Mouse (Mus musculus) limb, embryonic 13.5 days (tissue): Measurements from ENCODE around the gene Cldn9. TPM values are rescaled to one million over a fixed set of nuclear protein-coding genes. Genes with fewer than 3 reads are reported as not detected.

Source experiments
- ATAC-seq: fragments of 200-750 bp; cut with Nextera tagmentation; 2 replicates; pipeline ENCODE4 v1.8.0; 2017; ENCODE audit warnings: low read depth, moderate number of reproducible peaks, moderate TSS enrichment; ENCODE audit not compliant: low FRiP score
- H3K27ac ChIP-seq: fragments of 300-500 bp; sonication (generic); 2 replicates; pipeline ENCODE4 v1.5.1; 2015; ENCODE audit warnings: inconsistent platforms, mild to moderate bottlenecking, moderate library complexity
- H3K27me3 ChIP-seq: fragments of 300-500 bp; sonication (generic); 2 replicates; pipeline ENCODE4 v1.6.1; 2015; ENCODE audit warnings: mild to moderate bottlenecking, inconsistent platforms
- H3K36me3 ChIP-seq: fragments of 300-500 bp; sonication (generic); 2 replicates; pipeline ENCODE4 v1.6.1; 2015; ENCODE audit warnings: inconsistent platforms, mild to moderate bottlenecking, moderate library complexity
- H3K4me1 ChIP-seq: fragments of 300-500 bp; sonication (generic); 2 replicates; pipeline ENCODE4 v1.6.1; 2015; ENCODE audit warnings: inconsistent platforms
- H3K4me2 ChIP-seq: fragments of 300-500 bp; sonication (generic); replicated peaks from 2 replicates; pipeline ENCODE4 v1.6.1; 2015; ENCODE audit warnings: inconsistent platforms, mild to moderate bottlenecking, moderate library complexity
- H3K4me3 ChIP-seq: fragments of 300-500 bp; sonication (generic); 2 replicates; pipeline ENCODE4 v1.5.1; 2015; ENCODE audit warnings: moderate library complexity, mild to moderate bottlenecking, inconsistent platforms
- H3K9ac ChIP-seq: fragments of 300-500 bp; sonication (generic); 2 replicates; pipeline ENCODE4 v1.6.1; 2015; ENCODE audit warnings: mild to moderate bottlenecking, inconsistent platforms
- H3K9me3 ChIP-seq: fragments of 300-500 bp; sonication (generic); 2 replicates; pipeline ENCODE4 v1.6.1; 2016; ENCODE audit warnings: inconsistent platforms
- WGBS: fragments of 180-500 bp; shearing (Covaris S2); methylation state at CpG from one replicate; pipeline ENCODE4 v1.1.7; 2015; 5-methylcytosine and 5-hydroxymethylcytosine counted together
- polyA plus RNA-seq: library from polyadenylated mRNA; unstranded; fragments of >200 nt; fragmentation: Nextera tagmentation; extraction: Ambion mirVana; gene quantifications from 2 replicates; pipeline ENCODE4 v1.2.1, GENCODE M21; 2015

The Cldn9 gene
- polyA plus RNA-seq, result 8.3 and 10.1 TPM in 2 replicates

DNA sequence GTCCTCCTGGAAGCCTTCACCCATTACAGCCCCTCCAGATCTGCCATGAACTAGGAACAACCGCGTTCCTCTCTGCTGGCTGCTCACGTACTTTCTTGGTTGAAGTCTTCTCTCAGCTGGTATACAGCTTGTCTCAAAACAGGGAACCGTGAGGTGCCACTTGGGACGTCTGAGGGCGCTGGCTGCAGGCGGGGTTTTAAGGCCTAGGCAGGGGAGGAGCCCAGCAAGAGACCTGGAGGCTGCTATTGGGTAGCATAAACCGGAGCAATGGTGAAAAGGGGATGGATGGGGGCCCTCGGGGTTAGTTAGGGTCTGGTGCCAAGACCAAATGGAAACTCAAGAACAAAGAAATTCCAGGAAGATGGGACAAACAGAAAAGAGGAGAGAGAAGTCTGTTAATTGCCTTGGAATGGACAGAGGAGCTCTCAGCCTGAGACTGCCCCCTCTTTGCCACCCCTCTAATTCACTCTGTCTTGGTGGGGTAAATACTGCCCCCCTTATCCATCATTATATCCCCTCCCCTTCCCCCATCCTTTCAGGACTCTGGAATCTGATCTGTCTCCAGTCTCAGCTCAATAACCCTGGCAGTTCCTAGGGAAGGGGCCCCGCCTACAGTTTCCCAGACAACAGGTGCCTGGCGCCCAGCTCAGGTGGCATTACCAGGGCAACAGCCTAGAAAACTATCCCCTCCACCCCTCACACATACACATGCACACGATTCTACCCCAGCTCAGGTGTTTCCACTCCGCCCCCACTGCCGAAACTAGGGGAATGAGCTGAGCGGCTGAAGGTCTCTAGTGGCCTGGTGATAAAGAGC is at the start of gene Cldn9:
Cldn9 (minus strand) TSS at position 171 of the 817 bp plus-strand sequence.
- Histone ChIP-seq H3K4me1 (peaks cover 30% of the 10 kb centered on the region), H3K4me2 (peak within 1 kb of the TSS; percentile 51), H3K9ac (peak within 1 kb of the TSS; percentile 48), H3K27me3 (peaks cover 54% of the 10 kb centered on the region), H3K36me3 (no peaks in the 10 kb centered on the region), H3K9me3 (no peaks in the 10 kb centered on the region), H3K27ac (0 out of 2 replicates have a peak within 1 kb of the TSS, but pooled peaks have one; percentile 39), H3K4me3 (peak within 1 kb of the TSS; percentile 28)
- ATAC-seq, result peak; percentile 72
- WGBS, result 11% methylated on average over 15 of the region's 15 CpGs

DNA sequence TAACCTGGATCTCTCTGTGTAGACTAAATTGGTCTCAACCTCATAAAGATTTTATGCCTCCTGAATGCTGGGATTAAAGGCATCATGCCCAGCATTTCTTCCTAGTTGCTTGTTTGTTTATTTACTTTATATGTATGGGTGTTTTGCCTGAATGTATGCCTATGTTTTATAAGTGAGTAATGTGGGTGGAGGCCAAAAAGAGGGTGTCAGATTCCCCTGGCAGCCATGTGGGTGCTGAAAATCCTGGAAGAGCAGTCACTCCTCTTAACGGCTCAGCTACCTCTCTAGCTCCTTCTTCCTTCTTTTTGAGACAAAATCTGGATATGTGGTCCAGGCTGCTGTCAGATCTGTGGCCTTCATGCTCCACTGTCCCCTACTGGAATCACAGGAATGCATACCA is 46.6 kb upstream of the Cldn9 start:
- Histone ChIP-seq H3K4me2 (no peak overlapping the region), H3K9ac (no peak overlapping the region), H3K27me3 (no peaks in the 10 kb centered on the region), H3K36me3 (peaks cover 16% of the 10 kb centered on the region), H3K27ac (no peak overlapping the region), H3K4me3 (no peak overlapping the region), H3K4me1 (peaks cover 16% of the 10 kb centered on the region), H3K9me3 (no peaks in the 10 kb centered on the region)
- WGBS, result 41% methylated on average over 1 of the region's 1 CpGs
- no peak for ATAC-seq

DNA sequence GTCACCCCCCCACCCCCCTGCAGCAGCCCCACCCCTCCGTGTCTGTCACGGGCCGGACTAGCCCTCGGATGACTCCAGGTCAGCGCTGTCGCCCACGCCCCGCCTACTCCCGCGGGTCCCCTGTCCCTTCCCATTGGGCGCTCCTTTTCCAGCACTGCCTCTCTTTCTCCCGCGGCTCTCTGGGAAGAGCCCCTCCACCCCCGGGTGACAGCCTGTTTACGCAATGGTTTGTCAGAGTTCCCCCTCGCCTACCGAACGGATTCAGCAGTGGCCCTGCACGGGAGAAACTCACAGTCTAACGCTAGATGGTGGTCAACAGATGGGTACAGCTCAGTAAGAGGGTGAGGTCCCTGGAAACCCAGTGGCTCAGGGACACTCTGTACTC is 42.9 kb upstream of the Cldn9 start:
- H3K4me2 ChIP-seq, result peak overlapping the region; percentile 80
- no peaks in the 10 kb centered on the region for H3K36me3 ChIP-seq
- peak overlapping the region; percentile 88 for H3K4me3 ChIP-seq
- peaks cover 17% of the 10 kb centered on the region for H3K4me1 ChIP-seq
- H3K9ac ChIP-seq, result peak overlapping the region; percentile 76
- H3K9me3 ChIP-seq, result no peaks in the 10 kb centered on the region
- H3K27ac ChIP-seq, result peak overlapping the region; percentile 73; the same call in 1 of the 2 replicates
- WGBS, result under 1% methylated on average over 20 of the region's 20 CpGs
- peak; percentile 77 for ATAC-seq
- H3K27me3 ChIP-seq, result no peaks in the 10 kb centered on the region

DNA sequence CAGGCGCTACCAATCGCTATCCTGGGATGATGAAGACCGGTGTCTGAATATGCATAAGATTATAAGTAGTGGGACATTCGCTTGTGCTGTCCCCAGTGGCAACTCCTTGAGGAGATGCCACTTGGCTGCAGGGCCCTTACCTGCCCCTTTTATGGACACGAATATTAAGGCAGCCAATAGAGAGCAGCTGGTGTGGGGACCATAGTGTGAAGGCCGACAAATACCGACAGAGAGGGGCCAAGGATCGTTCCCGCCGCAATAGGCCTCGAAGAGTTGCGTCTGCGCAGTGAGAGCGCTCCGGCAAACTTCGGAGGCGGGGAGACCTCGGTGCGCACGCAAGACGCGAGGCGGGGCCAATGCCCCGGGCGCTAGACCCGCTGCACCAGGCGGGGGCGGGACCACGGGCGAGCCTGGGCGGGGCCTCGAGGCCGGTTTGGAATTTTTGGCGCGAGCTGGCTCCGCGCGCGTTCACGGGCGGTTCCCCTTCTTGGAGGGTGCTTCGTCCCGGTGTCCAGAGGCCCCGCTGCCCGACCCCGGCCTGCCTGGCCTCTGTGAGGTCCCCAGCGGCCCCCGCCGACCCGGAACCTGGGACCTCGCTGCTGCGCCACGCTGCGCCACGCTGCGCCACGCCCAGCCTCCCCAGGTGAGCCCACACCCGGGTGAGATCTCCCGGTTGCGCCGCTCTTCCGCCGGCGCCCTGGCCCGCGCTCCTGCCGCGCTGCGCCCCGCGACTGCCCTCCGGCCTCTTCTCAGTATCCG is 42.4 kb upstream of the Cldn9 start, which contains the start of gene Pkmyt1:
Pkmyt1 (plus strand) TSS at position 338 of the 759 bp plus-strand sequence.
- H3K9me3 ChIP-seq, result no peaks in the 10 kb centered on the region

DNA sequence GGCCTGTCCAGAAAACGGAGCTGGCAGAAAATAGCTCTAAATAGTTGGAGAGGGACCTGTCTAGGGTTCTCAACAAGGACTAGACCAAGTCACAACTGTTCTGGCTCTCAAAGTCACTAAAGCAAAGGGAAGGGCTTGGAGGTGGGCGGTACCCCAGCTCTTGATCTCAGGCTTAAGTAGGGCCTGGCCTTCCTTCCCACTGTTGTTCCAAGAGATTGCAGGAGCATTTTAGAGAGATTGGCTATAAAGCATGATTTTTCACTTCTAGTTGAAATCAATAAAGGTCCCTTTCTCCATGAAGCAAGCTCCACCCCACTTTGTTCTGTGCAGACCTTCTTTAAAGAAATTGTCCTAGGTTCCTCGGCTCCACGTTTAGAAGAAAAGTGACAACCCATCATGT is 41.7 kb upstream of the Cldn9 start:
- H3K9ac ChIP-seq, result peak overlapping the region; percentile 70
- H3K27me3 ChIP-seq, result 0 out of 2 replicates have a peak, but pooled peaks cover 3% of the 10 kb centered on the region
- H3K36me3 ChIP-seq, result no peaks in the 10 kb centered on the region
- H3K9me3 ChIP-seq, result no peaks in the 10 kb centered on the region
- peak overlapping the region; percentile 80 for H3K4me2 ChIP-seq
- peak overlapping the region; percentile 88 for H3K4me3 ChIP-seq
- peaks cover 17% of the 10 kb centered on the region for H3K4me1 ChIP-seq
- ATAC-seq, result no peak
- no peak overlapping the region; the same call in 1 of the 2 replicates for H3K27ac ChIP-seq
- WGBS, result 62% methylated on average over 4 of the region's 4 CpGs

More for the DNA sequence above, 42.4 kb upstream of the Cldn9 start, which contains the start of gene Pkmyt1:
- peak within 1 kb of the TSS; percentile 80 for H3K4me2 ChIP-seq
- peaks cover 17% of the 10 kb centered on the region for H3K4me1 ChIP-seq
- H3K27ac ChIP-seq, result peak within 1 kb of the TSS; percentile 73; the same call in 1 of the 2 replicates
- peak within 1 kb of the TSS; percentile 76 for H3K9ac ChIP-seq
- WGBS, result 2% methylated on average over 73 of the region's 73 CpGs
- H3K4me3 ChIP-seq, result peak within 1 kb of the TSS; percentile 88
- no peaks in the 10 kb centered on the region for H3K36me3 ChIP-seq
- peak; percentile 93 for ATAC-seq
- H3K27me3 ChIP-seq, result no peaks in the 10 kb centered on the region

DNA sequence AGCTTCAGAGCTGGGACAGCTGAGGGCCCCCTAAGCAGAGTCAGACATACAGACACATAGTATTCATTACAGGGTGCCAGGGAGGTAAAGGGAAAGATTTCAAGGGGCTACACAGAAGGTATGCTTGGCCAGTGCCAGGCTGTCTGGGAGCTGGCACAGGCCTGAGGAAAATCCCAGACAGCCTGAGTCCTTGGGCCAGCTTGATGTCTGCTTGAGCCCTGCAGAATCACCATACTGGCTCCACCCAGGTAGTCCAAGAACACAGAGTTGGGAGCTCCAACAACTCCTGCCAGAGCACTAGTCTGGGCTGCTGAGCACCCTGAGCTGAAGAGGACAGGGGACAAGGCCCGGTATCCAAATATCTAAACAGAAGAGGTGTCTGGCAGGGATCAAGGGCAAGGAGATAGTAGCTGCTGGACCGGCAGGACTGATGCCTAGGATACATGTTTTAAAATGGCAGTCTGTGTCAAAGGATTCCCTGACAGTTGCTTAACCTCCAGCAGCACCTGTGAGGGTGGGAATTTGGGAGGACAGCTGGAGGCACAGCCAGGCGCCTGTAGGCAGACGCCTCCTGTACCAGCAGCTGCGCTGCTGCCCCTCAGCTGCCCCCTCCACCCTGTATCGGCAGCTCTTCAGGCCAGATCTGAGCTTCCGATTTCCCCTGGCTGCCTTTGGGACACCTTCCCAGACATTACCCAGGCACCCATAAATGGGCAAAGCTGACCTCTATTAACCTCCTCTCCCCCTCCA is 38.7 kb upstream of the Cldn9 start, which contains the start of gene 1520401A03Rik:
1520401A03Rik (minus strand) TSS at position 408 of the 750 bp plus-strand sequence.
- peaks cover 15% of the 10 kb centered on the region for H3K4me1 ChIP-seq
- H3K4me3 ChIP-seq, result no peak within 1 kb of the TSS
- WGBS, result 64% methylated on average over 7 of the region's 7 CpGs
- H3K9me3 ChIP-seq, result no peaks in the 10 kb centered on the region
- H3K27ac ChIP-seq, result no peak within 1 kb of the TSS
- ATAC-seq, result no peak
- no peak within 1 kb of the TSS; the same call in 1 of the 2 replicates for H3K9ac ChIP-seq
- H3K27me3 ChIP-seq, result 0 out of 2 replicates have a peak, but pooled peaks cover 3% of the 10 kb centered on the region
- no peak within 1 kb of the TSS for H3K4me2 ChIP-seq
- H3K36me3 ChIP-seq, result no peaks in the 10 kb centered on the region

DNA sequence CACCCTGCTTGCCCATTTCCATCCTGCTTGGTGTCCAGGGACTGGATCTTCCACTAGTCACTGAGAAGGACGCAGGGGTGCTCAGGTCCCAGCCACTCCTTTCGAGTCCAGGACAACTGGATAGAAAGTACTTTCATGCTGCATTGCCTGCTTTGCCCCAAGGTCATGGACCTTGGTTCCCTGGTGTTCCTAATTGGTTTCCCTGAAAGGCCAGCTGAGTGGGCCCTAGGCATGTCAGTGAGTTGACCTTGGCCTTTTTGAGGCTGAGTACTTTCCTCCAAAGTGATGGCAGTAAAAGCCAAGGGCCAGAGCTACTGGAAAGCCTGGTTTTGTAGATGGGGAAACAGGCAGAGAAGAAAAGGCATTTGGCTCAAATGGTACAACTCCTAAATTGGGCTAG is 38.1 kb upstream of the Cldn9 start:
- Histone ChIP-seq H3K4me2 (no peak overlapping the region), H3K4me3 (no peak overlapping the region), H3K27me3 (0 out of 2 replicates have a peak, but pooled peaks cover 3% of the 10 kb centered on the region), H3K36me3 (no peaks in the 10 kb centered on the region), H3K4me1 (peaks cover 8% of the 10 kb centered on the region), H3K27ac (no peak overlapping the region), H3K9me3 (no peaks in the 10 kb centered on the region), H3K9ac (no peak overlapping the region; the same call in 1 of the 2 replicates)
- no peak for ATAC-seq
- WGBS, result 83% methylated on average over 2 of the region's 2 CpGs

DNA sequence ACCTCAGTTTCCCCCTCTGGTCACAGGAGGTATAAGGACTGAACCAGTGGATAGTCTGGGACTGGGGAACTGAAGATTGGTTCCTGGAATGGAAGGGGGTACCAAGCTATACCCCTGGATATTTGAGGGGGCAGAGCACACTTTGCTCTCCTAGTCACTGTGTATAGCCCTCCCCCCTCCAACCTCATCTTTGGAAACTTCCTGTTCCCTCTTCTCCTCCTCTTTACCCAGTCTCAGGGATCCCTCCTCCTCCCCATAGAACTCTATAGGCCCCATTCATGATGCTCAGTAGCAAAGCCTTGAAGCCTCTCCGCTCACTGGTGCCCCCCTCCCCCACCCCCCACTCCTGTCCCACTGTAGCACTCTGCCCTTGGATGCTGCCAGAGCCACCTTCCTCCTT is 35.6 kb upstream of the Cldn9 start:
- Histone ChIP-seq H3K27ac (no peak overlapping the region), H3K36me3 (no peaks in the 10 kb centered on the region), H3K4me3 (no peak overlapping the region), H3K4me2 (no peak overlapping the region), H3K27me3 (0 out of 2 replicates have a peak, but pooled peaks cover 3% of the 10 kb centered on the region), H3K9me3 (no peaks in the 10 kb centered on the region), H3K4me1 (no peaks in the 10 kb centered on the region), H3K9ac (no peak overlapping the region)
- ATAC-seq, result no peak
- 35% methylated on average over 1 of the region's 1 CpGs for WGBS

DNA sequence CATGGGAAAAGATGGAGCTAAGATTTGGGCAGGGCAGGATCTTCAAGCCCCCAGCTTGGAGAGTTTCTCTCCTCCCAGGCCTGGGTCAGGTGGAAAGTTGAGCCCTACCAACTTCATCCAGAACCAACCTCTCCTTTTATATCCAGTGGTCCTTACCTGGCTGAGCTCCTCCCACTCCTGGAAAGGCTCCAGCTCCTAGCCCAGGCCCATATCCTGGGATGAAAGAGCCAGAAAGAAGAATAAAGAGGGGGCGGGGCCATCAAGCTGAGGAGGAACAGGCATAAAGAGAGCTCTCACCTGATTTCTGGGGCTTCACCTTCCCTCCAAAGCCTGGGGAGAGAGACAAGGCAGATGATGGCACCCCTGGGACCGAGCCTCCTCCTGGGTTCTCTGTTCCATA is 33.2 kb upstream of the Cldn9 start:
- ATAC-seq, result no peak
- 0 out of 2 replicates have a peak, but pooled peaks cover 3% of the 10 kb centered on the region for H3K27me3 ChIP-seq
- no peaks in the 10 kb centered on the region for H3K36me3 ChIP-seq

DNA sequence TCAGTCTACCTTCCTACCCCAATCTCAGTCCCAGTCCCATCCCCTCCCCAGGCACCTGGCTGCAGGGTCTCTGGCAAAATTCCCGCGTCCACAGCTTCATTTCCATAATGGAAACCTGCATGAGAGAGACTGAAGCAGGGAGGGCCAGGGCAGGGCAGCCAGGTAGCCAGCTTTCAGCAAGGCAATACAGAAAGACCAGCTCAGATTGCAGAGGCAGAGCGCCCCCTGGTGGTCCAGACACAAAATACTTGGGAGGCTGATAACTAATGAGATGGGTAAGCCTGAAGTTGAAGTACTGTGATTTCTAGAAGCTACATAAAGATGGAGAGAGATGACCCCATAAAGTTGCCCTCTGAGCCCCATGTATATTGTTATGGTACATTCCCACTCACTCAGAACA is 22.4 kb upstream of the Cldn9 start:
- peaks cover 25% of the 10 kb centered on the region for H3K27me3 ChIP-seq
- no peak overlapping the region for H3K4me3 ChIP-seq
- no peaks in the 10 kb centered on the region for H3K9me3 ChIP-seq
- no peak overlapping the region for H3K4me2 ChIP-seq
- no peak overlapping the region for H3K27ac ChIP-seq
- WGBS, result 0% methylated on average over 3 of the region's 3 CpGs
- H3K36me3 ChIP-seq, result no peaks in the 10 kb centered on the region
- H3K4me1 ChIP-seq, result no peaks in the 10 kb centered on the region
- H3K9ac ChIP-seq, result no peak overlapping the region
- 0 out of 2 replicates have a peak, but pooled peaks have one; percentile 62 for ATAC-seq

More for the DNA sequence above, 33.2 kb upstream of the Cldn9 start:
- H3K4me2 ChIP-seq, result no peak overlapping the region
- no peak overlapping the region for H3K9ac ChIP-seq
- no peaks in the 10 kb centered on the region for H3K9me3 ChIP-seq
- no peak overlapping the region for H3K4me3 ChIP-seq
- no peak overlapping the region for H3K27ac ChIP-seq
- 57% methylated on average over 2 of the region's 2 CpGs for WGBS
- H3K4me1 ChIP-seq, result no peaks in the 10 kb centered on the region

DNA sequence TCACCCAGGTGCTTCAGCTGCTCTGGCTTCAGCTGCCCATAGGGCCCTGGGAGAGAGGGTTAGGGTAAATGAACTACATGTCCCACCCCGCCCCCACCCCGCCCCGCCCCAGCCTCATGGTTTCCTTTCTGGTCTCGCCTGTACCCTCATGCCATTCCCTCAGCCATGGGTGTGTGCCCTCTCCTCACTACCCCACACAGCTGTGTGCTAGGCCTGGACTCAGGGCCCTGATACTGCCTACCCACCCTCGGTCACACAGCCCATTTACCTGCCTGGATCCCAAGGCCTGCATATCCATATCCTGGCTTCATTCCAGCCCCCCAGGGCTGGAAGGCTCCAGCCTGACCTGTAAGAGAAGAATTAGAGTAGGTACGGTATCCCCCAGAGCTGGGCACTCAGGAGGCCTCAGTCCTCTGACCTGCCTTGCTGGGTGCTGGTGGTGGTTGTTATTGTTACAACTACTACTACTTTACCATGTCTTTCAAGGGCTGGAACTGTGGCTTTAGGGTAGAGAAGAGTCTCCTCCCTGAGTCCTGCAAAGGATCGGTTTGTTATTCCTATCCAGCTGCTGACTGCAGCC is 21.8 kb upstream of the Cldn9 start:
- no peak overlapping the region for H3K4me2 ChIP-seq
- no peak for ATAC-seq
- no peaks in the 10 kb centered on the region for H3K9me3 ChIP-seq
- 70% methylated on average over 7 of the region's 7 CpGs for WGBS
- H3K9ac ChIP-seq, result no peak overlapping the region
- H3K27me3 ChIP-seq, result peaks cover 31% of the 10 kb centered on the region
- no peaks in the 10 kb centered on the region for H3K4me1 ChIP-seq
- no peaks in the 10 kb centered on the region for H3K36me3 ChIP-seq
- H3K27ac ChIP-seq, result no peak overlapping the region
- no peak overlapping the region for H3K4me3 ChIP-seq
